Mouse (Mus musculus) thymus, adult 2 months (tissue): ENCODE measurements around the gene Lrrc47.

Experiments used
- CTCF ChIP-seq: fragments of 200-500 bp; IDR thresholded peaks from 2 replicates; pipeline ENCODE4 v1.5.1; 2012; ENCODE audit warnings: mild to moderate bottlenecking, control low read depth, low read length, moderate library complexity, borderline replicate concordance; ENCODE audit not compliant: control insufficient read depth, poor library complexity, insufficient read depth; ENCODE audit errors: extremely low read depth
- POLR2A ChIP-seq: fragments of 200-500 bp; IDR thresholded peaks from 2 replicates; pipeline ENCODE4 v1.6.1; 2012; ENCODE audit warnings: mild to moderate bottlenecking, low read length, control low read depth, moderate library complexity; ENCODE audit not compliant: control insufficient read depth, poor library complexity, insufficient read depth; ENCODE audit errors: extremely low read depth

DNA sequence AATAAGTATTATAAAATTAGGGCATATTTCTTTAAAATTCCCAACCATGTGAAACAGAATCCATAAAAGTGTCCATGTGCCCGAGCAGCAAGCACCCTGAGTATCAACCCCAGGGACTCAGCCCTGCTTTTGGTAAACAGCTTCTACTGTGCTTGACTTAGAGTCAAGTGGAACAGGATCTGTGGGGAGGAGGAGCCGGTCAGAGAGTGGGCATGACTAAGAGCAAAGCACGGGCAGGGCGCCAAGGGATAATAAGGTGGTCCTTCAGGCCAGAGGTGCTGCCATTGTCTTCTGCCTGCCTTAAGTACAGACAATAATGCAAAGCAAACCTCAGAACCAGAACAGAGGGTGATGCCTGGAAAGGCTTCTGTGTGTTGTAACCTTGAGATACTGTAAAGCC, 3.8 kb upstream of the Lrrc47 start:
- TF ChIP-seq POLR2A (no peak), CTCF (no peak)
